Mouse (Mus musculus) liver, postnatal 0 days (tissue): ENCODE data around the gene Zic3. TPM values are rescaled to one million over a fixed set of nuclear protein-coding genes. Genes with fewer than 3 reads are reported as not detected.

Experiments
- ATAC-seq: fragments of 200-750 bp; cut with Nextera tagmentation; 2 replicates; pipeline ENCODE4 v1.8.0; 2017; ENCODE audit warnings: mild to moderate bottlenecking, moderate library complexity
- DNase-seq: peaks from one replicate; pipeline ENCODE4 v3.0.0-alpha.2; 2016
- H3K27ac ChIP-seq: fragments of 300-500 bp; sonication (generic); 2 replicates; pipeline ENCODE4 v1.5.1; 2014; ENCODE audit warnings: antibody characterized with exemption, moderate library complexity, mild to moderate bottlenecking, low read depth
- H3K27me3 ChIP-seq: fragments of 300-500 bp; sonication (generic); 2 replicates; pipeline ENCODE4 v1.6.1; 2014; ENCODE audit warnings: low read length, control low read depth, mixed read lengths; ENCODE audit not compliant: insufficient read depth
- H3K36me3 ChIP-seq: fragments of 300-500 bp; sonication (generic); replicated peaks from 2 replicates; pipeline ENCODE4 v1.6.1; 2014; ENCODE audit warnings: mild to moderate bottlenecking, control low read depth, low read length, moderate library complexity, mixed read lengths; ENCODE audit not compliant: insufficient read depth
- H3K4me1 ChIP-seq: fragments of 300-500 bp; sonication (generic); 2 replicates; pipeline ENCODE4 v1.6.1; 2014; ENCODE audit warnings: antibody characterized with exemption, mild to moderate bottlenecking, control low read depth; ENCODE audit not compliant: insufficient read depth
- H3K4me2 ChIP-seq: fragments of 300-500 bp; sonication (generic); 2 replicates; pipeline ENCODE4 v1.6.1; 2014; ENCODE audit warnings: low read depth, mild to moderate bottlenecking, low read length, moderate library complexity, mixed read lengths
- H3K4me3 ChIP-seq: fragments of 300-500 bp; sonication (generic); 2 replicates; pipeline ENCODE4 v1.5.1; 2014; ENCODE audit warnings: low read depth, low read length
- H3K9ac ChIP-seq: fragments of 300-500 bp; sonication (generic); replicated peaks from 2 replicates; pipeline ENCODE4 v1.6.1; 2014; ENCODE audit warnings: mild to moderate bottlenecking, moderate library complexity
- H3K9me3 ChIP-seq: fragments of 300-500 bp; sonication (generic); 2 replicates; pipeline ENCODE4 v1.6.1; 2016; ENCODE audit warnings: mild to moderate bottlenecking, control low read depth, low read length, mixed read lengths
- CTCF ChIP-seq: sonication (generic); IDR thresholded peaks from 2 replicates; pipeline ENCODE4 v1.5.1; 2016; ENCODE audit warnings: antibody characterized with exemption, low read depth
- EP300 ChIP-seq: IDR thresholded peaks from 2 replicates; pipeline ENCODE4 v1.6.1; 2016; ENCODE audit warnings: antibody characterized with exemption, low read depth, mild to moderate bottlenecking
- WGBS: fragments of 180-500 bp; shearing (Covaris S2); extraction: QIAGEN DNeasy Blood & Tissue Kit; methylation state at CpG from one replicate; pipeline ENCODE4 v1.1.7; 2014; ENCODE audit not compliant: insufficient replicate concordance; 5-methylcytosine and 5-hydroxymethylcytosine counted together
- polyA plus RNA-seq: library from polyadenylated mRNA; unstranded; fragments of >200 nt; fragmentation: Nextera tagmentation; extraction: Ambion mirVana; gene quantifications from 2 replicates; pipeline ENCODE4 v1.2.1, GENCODE M21; 2015

Zic3 gene
- polyA plus RNA-seq, 1 experiment from 2014 or later = not detected

DNA sequence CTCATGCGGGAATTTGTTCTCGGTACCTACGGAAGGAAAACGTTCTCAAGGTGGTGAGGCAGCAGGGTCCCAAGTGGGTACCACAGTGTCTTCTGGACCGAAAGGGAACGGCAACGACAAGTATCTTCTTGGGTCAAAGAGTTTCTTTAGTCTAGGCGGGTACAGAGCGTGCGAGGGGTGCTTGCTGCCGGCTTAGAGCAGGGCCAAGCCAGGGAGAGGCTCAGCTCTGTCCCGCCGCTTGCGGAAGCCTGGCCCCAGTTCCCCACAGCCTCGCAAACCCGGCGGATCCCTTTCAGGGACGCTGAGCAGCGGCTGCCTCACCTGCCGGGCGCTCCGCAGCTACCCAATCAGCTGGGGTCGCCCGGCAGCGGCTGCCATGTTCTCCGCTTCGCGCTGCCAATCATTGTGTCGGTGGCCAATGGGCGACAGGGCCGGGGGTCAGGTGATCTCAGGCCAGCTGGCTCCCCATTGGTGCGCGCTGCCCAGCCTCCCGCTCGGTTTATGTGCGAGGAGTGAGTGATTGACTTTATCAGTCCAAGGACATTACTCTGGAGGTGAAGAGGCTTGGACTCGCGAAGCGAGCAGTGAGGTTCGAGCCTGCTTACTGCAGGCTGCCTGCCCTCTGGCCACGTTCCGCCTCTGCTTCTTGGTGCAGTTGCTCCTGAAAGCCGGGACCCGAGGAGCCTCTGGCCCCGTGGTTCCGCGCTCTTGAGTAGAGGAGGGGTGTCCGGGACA, 7.8 kb downstream of the Zic3 start:
- Histone ChIP-seq H3K9ac (no peak overlapping the region), H3K4me2 (peak overlapping the region; percentile 47), H3K4me1 (no peaks in the 10 kb centered on the region), H3K4me3 (peak overlapping the region; percentile 26; the same call in 1 of the 2 replicates), H3K27me3 (peaks cover 64% of the 10 kb centered on the region), H3K27ac (no peak overlapping the region), H3K36me3 (no peaks in the 10 kb centered on the region), H3K9me3 (no peaks in the 10 kb centered on the region)
- ATAC-seq (peak; percentile 75), DNase-seq (peak; percentile 30)
- 22% methylated on average over 44 of the region's 48 CpGs for WGBS
- no peak for TF ChIP-seq EP300
- no peak for TF ChIP-seq CTCF

- peaks cover 64% of the 10 kb centered on the region for H3K27me3 ChIP-seq
- no peak overlapping the region for H3K27ac ChIP-seq
- DNase-seq = no peak
- peak overlapping the region; percentile 26; the same call in 1 of the 2 replicates for H3K4me3 ChIP-seq
- no peak overlapping the region for H3K9ac ChIP-seq
- no peaks in the 10 kb centered on the region for H3K36me3 ChIP-seq
- TF ChIP-seq EP300 (no peak), CTCF (no peak)
- peak overlapping the region; percentile 47; the same call in 1 of the 2 replicates for H3K4me2 ChIP-seq
- no peaks in the 10 kb centered on the region for H3K4me1 ChIP-seq
- H3K9me3 ChIP-seq = no peaks in the 10 kb centered on the region
- no peak for ATAC-seq
- WGBS = 19% methylated on average over 47 of the region's 56 CpGs
Observed at GRCm38 (mm10) chrX:58030835-58031670, 8.6 kb downstream of the Zic3 start.

- TF ChIP-seq EP300 (no peak), CTCF (no peak)
- Histone ChIP-seq H3K4me1 (no peaks in the 10 kb centered on the region), H3K4me2 (no peak overlapping the region), H3K9me3 (no peaks in the 10 kb centered on the region), H3K9ac (no peak overlapping the region), H3K27me3 (peaks cover 68% of the 10 kb centered on the region), H3K27ac (no peak overlapping the region), H3K36me3 (no peaks in the 10 kb centered on the region), H3K4me3 (no peak overlapping the region)
- no peak for DNase-seq
- no peak for ATAC-seq
- 17% methylated on average over 46 of the region's 56 CpGs for WGBS
Observed at GRCm38 (mm10) chrX:58031671-58032605, 9.4 kb downstream of the Zic3 start.

DNA sequence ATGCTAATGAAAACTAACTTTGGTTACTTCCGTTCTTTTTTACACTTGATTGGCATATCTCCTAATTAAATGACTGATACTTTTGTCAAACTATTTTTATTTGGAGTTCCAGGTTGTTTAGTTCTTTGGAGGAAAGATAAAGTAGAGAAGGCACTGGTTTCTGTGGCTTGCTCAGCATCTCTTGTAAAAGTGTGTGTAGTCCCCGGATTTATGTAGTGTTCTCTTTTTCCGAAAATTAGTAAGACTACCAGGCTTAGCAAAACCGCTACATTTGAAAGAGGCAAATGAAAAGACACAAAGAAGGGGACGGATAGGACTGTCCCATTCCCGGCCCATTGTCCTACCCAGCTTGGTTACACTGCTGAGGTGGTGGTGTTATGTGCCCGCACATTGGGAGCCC, 10.1 kb downstream of the Zic3 start:
- Histone ChIP-seq H3K27ac (no peak overlapping the region), H3K9ac (no peak overlapping the region), H3K4me2 (no peak overlapping the region), H3K27me3 (peaks cover 67% of the 10 kb centered on the region), H3K4me3 (no peak overlapping the region), H3K9me3 (no peaks in the 10 kb centered on the region), H3K36me3 (no peaks in the 10 kb centered on the region), H3K4me1 (no peaks in the 10 kb centered on the region)
- WGBS = 15% methylated on average over 7 of the region's 7 CpGs
- ATAC-seq (no peak), DNase-seq (no peak)
- TF ChIP-seq EP300 (no peak), CTCF (no peak)

GRCm38 (mm10) chrX:58033521-58033920, 11.0 kb downstream of the Zic3 start:
- H3K36me3 ChIP-seq = no peaks in the 10 kb centered on the region
- no peaks in the 10 kb centered on the region for H3K4me1 ChIP-seq
- H3K4me2 ChIP-seq = no peak overlapping the region
- peaks cover 68% of the 10 kb centered on the region for H3K27me3 ChIP-seq
- H3K9ac ChIP-seq = no peak overlapping the region
- no peaks in the 10 kb centered on the region for H3K9me3 ChIP-seq
- no peak overlapping the region for H3K4me3 ChIP-seq
- TF ChIP-seq EP300 (no peak), CTCF (no peak)
- WGBS = 15% methylated on average over 22 of the region's 22 CpGs
- ATAC-seq (no peak), DNase-seq (no peak)
- H3K27ac ChIP-seq = no peak overlapping the region
